Mouse (Mus musculus) cerebellum, postnatal 25 days (tissue): ENCODE results near the gene Adcy5.

Experiments used
- DNase-seq, 2 experiments: peaks; one replicate each; pipeline ENCODE4 v3.0.0; 2021; ENCODE audit warnings: mixed read lengths in 2 of 2

The Adcy5 gene

GRCm38 (mm10) chr16:35208796-35209195 lies 54.1 kb downstream of the Adcy5 start:
- DNase-seq: no peak

- DNase-seq: no peak
These were observed 55.1 kb downstream of the Adcy5 start for GRCm38 (mm10) chr16:35209753-35210152.

- DNase-seq: peak in 1 of 2 experiments; percentile 59
These were observed 60.4 kb downstream of the Adcy5 start for GRCm38 (mm10) chr16:35215047-35215446.

GRCm38 (mm10) chr16:35215498-35215897 lies 60.8 kb downstream of the Adcy5 start:
- DNase-seq: no peak

GRCm38 (mm10) chr16:35216826-35217491 lies 62.3 kb downstream of the Adcy5 start:
- peak; percentile 27 to 34 for DNase-seq

GRCm38 (mm10) chr16:35220412-35220811 lies 65.7 kb downstream of the Adcy5 start:
- DNase-seq: no peak

- DNase-seq: no peak
These were observed 66.9 kb downstream of the Adcy5 start for GRCm38 (mm10) chr16:35221581-35221980.

GRCm38 (mm10) chr16:35223930-35224329 lies 69.3 kb downstream of the Adcy5 start:
- peak; percentile 78 to 88 for DNase-seq

GRCm38 (mm10) chr16:35224716-35225115 lies 70.0 kb downstream of the Adcy5 start:
- DNase-seq: peak in 1 of 2 experiments; percentile 30

- DNase-seq: no peak
These were observed 74.9 kb downstream of the Adcy5 start for GRCm38 (mm10) chr16:35229582-35229981.

- DNase-seq: no peak
These were observed 77.6 kb downstream of the Adcy5 start for GRCm38 (mm10) chr16:35232153-35232750.

- DNase-seq: no peak
These were observed 78.7 kb downstream of the Adcy5 start for GRCm38 (mm10) chr16:35233329-35233728.

GRCm38 (mm10) chr16:35237091-35237490 lies 82.4 kb downstream of the Adcy5 start:
- DNase-seq: no peak

GRCm38 (mm10) chr16:35239318-35239965 lies 84.8 kb downstream of the Adcy5 start:
- no peak for DNase-seq

- DNase-seq: no peak
These were observed 85.5 kb downstream of the Adcy5 start for GRCm38 (mm10) chr16:35239966-35240730.

GRCm38 (mm10) chr16:35247364-35247763 lies 92.7 kb downstream of the Adcy5 start:
- peak; percentile 28 to 53 for DNase-seq

GRCm38 (mm10) chr16:35248825-35249224 lies 94.1 kb downstream of the Adcy5 start:
- peak; percentile 67 to 76 for DNase-seq

- DNase-seq: peak in 1 of 2 experiments; percentile 32
These were observed 95.1 kb downstream of the Adcy5 start for GRCm38 (mm10) chr16:35249763-35250162.

- DNase-seq: no peak
These were observed 97.0 kb downstream of the Adcy5 start for GRCm38 (mm10) chr16:35251690-35252089.

- no peak for DNase-seq
These were observed 98.3 kb downstream of the Adcy5 start for GRCm38 (mm10) chr16:35252967-35253366.

- DNase-seq: peak; percentile 47 to 49
These were observed 101.3 kb downstream of the Adcy5 start for GRCm38 (mm10) chr16:35255981-35256380.

- peak; percentile 88 to 95 for DNase-seq
These were observed 115.8 kb downstream of the Adcy5 start for GRCm38 (mm10) chr16:35270353-35270934.

GRCm38 (mm10) chr16:35270945-35271344 lies 116.3 kb downstream of the Adcy5 start:
- DNase-seq: no peak
